Mouse (Mus musculus): ENCODE results near the gene Fip1l1. TPM values are rescaled to one million over a fixed set of nuclear protein-coding genes. Genes with fewer than 3 reads are reported as not detected.

Gene Fip1l1
- total RNA-seq (2023): 10 to 100 TPM; 53.9 to 57.4 TPM

GRCm38 (mm10) chr5:74535240-74536021, at the start of gene Fip1l1:
Fip1l1 (plus strand) TSS chr5:74535449.

GRCm38 (mm10) chr5:74531630-74532280, 3.5 kb upstream of the Fip1l1 start, which contains the start of gene Scfd2:
Scfd2 (minus strand) TSS chr5:74531759.

Other genes starting within 250 kb of the Fip1l1 start
- 10 to 100 TPM; 14.6 to 15.6 TPM for gene Scfd2, start 3.7 kb upstream of the Fip1l1 start, total RNA-seq (2023)
- not detected for gene Lnx1, start 167.5 kb downstream of the Fip1l1 start, total RNA-seq (2023)